Mouse (Mus musculus) heart, adult 2 months (tissue): Measurements from ENCODE around the gene Arhgap31. TPM values are rescaled to one million over a fixed set of nuclear protein-coding genes. Genes with fewer than 3 reads are reported as not detected.

ENCODE experiments used
- DNase-seq, 2 experiments: peaks; one replicate each; pipeline ENCODE4 v3.0.0; 2021
- H3K27ac ChIP-seq: fragments of 200-600 bp; 2 replicates; pipeline ENCODE4 v1.8.1; 2022
- H3K27me3 ChIP-seq: fragments of 200-500 bp; 2 replicates; pipeline ENCODE4 v1.6.1; 2012; ENCODE audit warnings: mild to moderate bottlenecking, low read length, inconsistent platforms, mixed read lengths; ENCODE audit not compliant: control insufficient read depth, insufficient read depth
- H3K36me3 ChIP-seq: fragments of 200-500 bp; 2 replicates; pipeline ENCODE4 v1.6.1; 2012; ENCODE audit warnings: low read length, inconsistent platforms; ENCODE audit not compliant: control insufficient read depth, insufficient read depth
- H3K4me1 ChIP-seq: fragments of 200-500 bp; 2 replicates; pipeline ENCODE4 v1.6.1; 2011; ENCODE audit warnings: low read length; ENCODE audit not compliant: control insufficient read depth, insufficient read depth
- H3K4me3 ChIP-seq: fragments of 200-600 bp; 2 replicates; pipeline ENCODE4 v1.8.1; 2022
- H3K79me2 ChIP-seq: fragments of 200-500 bp; replicated peaks from 2 replicates; pipeline ENCODE4 v1.6.1; 2012; ENCODE audit warnings: mild to moderate bottlenecking, inconsistent platforms, low read length, moderate library complexity, mixed read lengths; ENCODE audit not compliant: control insufficient read depth, insufficient read depth
- H3K9ac ChIP-seq: fragments of 200-500 bp; 2 replicates; pipeline ENCODE4 v1.6.1; 2012; ENCODE audit warnings: low read depth, mild to moderate bottlenecking, control low read depth, inconsistent platforms, low read length, mixed read lengths
- CTCF ChIP-seq: fragments of 200-600 bp; IDR thresholded peaks from 2 replicates; pipeline ENCODE4 v1.8.1; 2022; ENCODE audit warnings: antibody characterized with exemption, mild to moderate bottlenecking, moderate library complexity
- EP300 ChIP-seq: fragments of 200-500 bp; IDR thresholded peaks from 2 replicates; pipeline ENCODE4 v1.6.1; 2011; ENCODE audit warnings: low read depth, low read length, control low read depth; ENCODE audit not compliant: insufficient read depth
- POLR2A ChIP-seq: fragments of 200-500 bp; IDR thresholded peaks from 2 replicates; pipeline ENCODE4 v1.6.1; 2011; ENCODE audit warnings: mild to moderate bottlenecking, low read depth, low read length, control low read depth; ENCODE audit not compliant: insufficient read depth
- WGBS: fragments of 180-500 bp; shearing (Covaris S2); methylation state at CpG from one replicate; pipeline ENCODE4 v1.1.7; 2018; 5-methylcytosine and 5-hydroxymethylcytosine counted together
- intact Hi-C: fragments of 180-260 bp; cut with DNase I; formaldehyde crosslinking; loops from one replicate; pipeline ENCODE4 v1.15.1; 2025
- polyA plus RNA-seq: library from polyadenylated mRNA; depleted of rRNA; stranded (reverse); fragments of >200 nt; gene quantifications from 2 replicates; pipeline ENCODE4 v1.2.3, GENCODE M21; 2012
- total RNA-seq, 2 experiments: library from RNA; stranded (reverse); gene quantifications; 2 replicates each; pipeline ENCODE4 v1.2.3; 2021

The Arhgap31 gene
- total and polyA plus RNA-seq, 3 experiments = 14.1 to 41.2 (median 38.2) TPM

- WGBS = 61% methylated on average over 9 of the region's 9 CpGs
- Histone ChIP-seq H3K4me3 (no peak overlapping the region), H3K36me3 (peaks cover 9% of the 10 kb centered on the region), H3K9ac (no peak overlapping the region), H3K4me1 (peaks cover 34% of the 10 kb centered on the region), H3K27ac (peak overlapping the region; percentile 59), H3K79me2 (peaks cover 3% of the 10 kb centered on the region), H3K27me3 (no peaks in the 10 kb centered on the region)
- no peak for DNase-seq
- TF ChIP-seq POLR2A = no peak
- TF ChIP-seq CTCF = no peak
- TF ChIP-seq EP300 = no peak
- intact Hi-C loops = loop anchor here (2.0 kb wide), 1 partner anchor 14 kb away; no protein-coding TSS in a partner anchor
Observed at GRCm38 (mm10) chr16:38648783-38649430, 64.2 kb downstream of the Arhgap31 start.

GRCm38 (mm10) chr16:38648155-38648554 is 64.9 kb downstream of the Arhgap31 start:
- H3K4me1 ChIP-seq = peaks cover 28% of the 10 kb centered on the region
- 70% methylated on average over 5 of the region's 5 CpGs for WGBS
- H3K27me3 ChIP-seq = no peaks in the 10 kb centered on the region
- DNase-seq = no peak
- H3K9ac ChIP-seq = no peak overlapping the region
- H3K36me3 ChIP-seq = peaks cover 9% of the 10 kb centered on the region
- H3K27ac ChIP-seq = no peak overlapping the region; the same call in 1 of the 2 replicates
- no peak for TF ChIP-seq POLR2A
- no peak for TF ChIP-seq EP300
- no peak for TF ChIP-seq CTCF
- H3K79me2 ChIP-seq = peaks cover 3% of the 10 kb centered on the region
- H3K4me3 ChIP-seq = no peak overlapping the region
- intact Hi-C loops = loop anchor here (2.0 kb wide), 1 partner anchor 13 kb away; no protein-coding TSS in a partner anchor

- Histone ChIP-seq H3K4me3 (no peak overlapping the region), H3K9ac (no peak overlapping the region), H3K36me3 (peaks cover 9% of the 10 kb centered on the region), H3K27me3 (no peaks in the 10 kb centered on the region), H3K27ac (no peak overlapping the region), H3K79me2 (peaks cover 2% of the 10 kb centered on the region), H3K4me1 (peaks cover 17% of the 10 kb centered on the region)
- no peak for DNase-seq
- intact Hi-C loops = no loop called here
- TF ChIP-seq POLR2A (no peak), CTCF (no peak), EP300 (no peak)
- 59% methylated on average over 2 of the region's 2 CpGs for WGBS
Observed at GRCm38 (mm10) chr16:38644455-38644854, 68.6 kb downstream of the Arhgap31 start.

GRCm38 (mm10) chr16:38637085-38637484 is 76.0 kb downstream of the Arhgap31 start:
- no peak for DNase-seq
- H3K9ac ChIP-seq = no peak overlapping the region
- WGBS = 37% methylated on average over 10 of the region's 10 CpGs
- no peak overlapping the region; the same call in 1 of the 2 replicates for H3K27ac ChIP-seq
- no peaks in the 10 kb centered on the region; the same call in 1 of the 2 replicates for H3K79me2 ChIP-seq
- no peak overlapping the region for H3K4me3 ChIP-seq
- no peak for TF ChIP-seq POLR2A
- no peak for TF ChIP-seq EP300
- TF ChIP-seq CTCF = no peak
- H3K36me3 ChIP-seq = peaks cover 3% of the 10 kb centered on the region
- H3K4me1 ChIP-seq = 0 out of 2 replicates have a peak, but pooled peaks cover 3% of the 10 kb centered on the region
- no peaks in the 10 kb centered on the region for H3K27me3 ChIP-seq
- intact Hi-C loops = no loop called here

- intact Hi-C loops = no loop called here
- DNase-seq = no peak
- Histone ChIP-seq H3K9ac (no peak overlapping the region), H3K27ac (no peak overlapping the region; the same call in 1 of the 2 replicates), H3K4me1 (0 out of 2 replicates have a peak, but pooled peaks cover 3% of the 10 kb centered on the region), H3K79me2 (no peaks in the 10 kb centered on the region; the same call in 1 of the 2 replicates), H3K4me3 (no peak overlapping the region), H3K36me3 (peaks cover 2% of the 10 kb centered on the region), H3K27me3 (no peaks in the 10 kb centered on the region)
- WGBS = 48% methylated on average over 9 of the region's 9 CpGs
- TF ChIP-seq EP300 = no peak
- TF ChIP-seq POLR2A = no peak
- TF ChIP-seq CTCF = no peak
Observed at GRCm38 (mm10) chr16:38636682-38637081, 76.4 kb downstream of the Arhgap31 start.

- Histone ChIP-seq H3K27ac (no peak overlapping the region), H3K4me1 (0 out of 2 replicates have a peak, but pooled peaks cover 3% of the 10 kb centered on the region), H3K4me3 (no peak overlapping the region), H3K9ac (no peak overlapping the region), H3K27me3 (no peaks in the 10 kb centered on the region), H3K79me2 (no peaks in the 10 kb centered on the region; the same call in 1 of the 2 replicates), H3K36me3 (peaks cover 2% of the 10 kb centered on the region)
- no peak for DNase-seq
- WGBS = 56% methylated on average over 8 of the region's 8 CpGs
- TF ChIP-seq EP300 = no peak
- TF ChIP-seq CTCF = no peak
- no peak for TF ChIP-seq POLR2A
- intact Hi-C loops = loop anchor here (2.0 kb wide), 1 partner anchor 13 kb away; no protein-coding TSS in a partner anchor
Observed at GRCm38 (mm10) chr16:38635833-38636390, 77.2 kb downstream of the Arhgap31 start.
